Mouse (Mus musculus) left cerebral cortex, adult 9 months (tissue): ENCODE results near the gene Hipk4.

Source experiments
- DNase-seq, 2 experiments: peaks; one replicate each; pipeline ENCODE4 v3.0.0; 2022; ENCODE audit warnings: low spot score in 2 of 2

Gene Hipk4

DNA sequence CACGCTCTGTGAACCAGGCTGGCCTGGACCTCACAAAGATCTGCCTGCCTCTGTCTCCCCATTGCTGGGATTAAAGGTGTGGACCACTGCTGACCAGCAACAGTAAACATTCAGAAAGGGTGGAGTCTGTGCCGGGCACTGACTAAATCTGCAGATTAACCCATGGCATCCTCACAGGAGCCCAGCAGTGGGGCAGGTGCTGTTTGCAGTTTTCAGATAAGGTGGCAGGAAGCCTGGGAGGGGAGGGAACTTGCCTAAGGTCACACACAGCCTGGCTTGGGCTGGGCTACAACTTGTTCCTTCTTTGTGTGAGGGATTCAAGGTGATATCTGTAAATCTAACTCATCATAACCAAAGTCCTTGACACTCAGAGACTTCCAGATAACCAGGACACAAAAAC, 17.5 kb downstream of the Hipk4 start:
- DNase-seq: no peak

DNA sequence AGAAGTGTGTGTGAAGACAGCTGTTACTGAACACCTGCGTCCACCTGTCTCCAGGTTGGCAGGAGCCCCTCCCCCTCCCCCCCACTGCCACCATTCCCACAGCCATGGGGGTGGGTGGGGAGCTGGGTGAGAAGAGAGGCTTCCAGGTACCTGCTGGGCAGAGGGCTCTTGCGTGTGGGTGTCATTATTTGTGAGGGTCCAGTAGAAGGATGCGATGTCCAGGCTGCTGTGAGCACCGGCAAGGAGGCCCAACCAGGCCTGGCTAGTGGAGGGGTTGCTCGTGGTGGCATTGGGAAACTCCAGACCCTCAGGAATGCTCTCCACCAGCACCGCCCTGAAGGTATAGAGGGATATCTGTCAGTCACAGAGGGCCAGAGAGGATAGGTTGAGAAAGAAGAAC, 17.9 kb downstream of the Hipk4 start:
- no peak for DNase-seq

DNA sequence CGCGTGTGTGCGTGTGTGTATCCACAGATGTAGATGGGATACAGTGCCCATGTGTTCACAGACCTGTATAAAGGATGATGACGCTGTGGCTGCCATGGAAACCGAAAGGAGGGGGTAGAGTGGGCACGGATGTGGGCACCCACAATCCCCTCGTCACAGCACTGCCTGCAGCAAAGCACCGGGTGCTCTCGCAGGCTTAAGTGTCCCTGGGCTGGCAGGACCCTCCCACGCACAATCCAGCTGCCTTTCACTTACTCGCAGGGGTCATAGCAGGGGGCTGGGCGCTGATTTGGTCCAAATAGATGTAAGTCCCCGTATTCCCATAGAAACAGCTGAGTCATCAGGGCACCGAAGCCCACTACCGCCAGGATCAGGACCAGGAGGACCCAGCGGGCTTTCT, 18.4 kb downstream of the Hipk4 start:
- DNase-seq: peak; percentile 87 to 94

DNA sequence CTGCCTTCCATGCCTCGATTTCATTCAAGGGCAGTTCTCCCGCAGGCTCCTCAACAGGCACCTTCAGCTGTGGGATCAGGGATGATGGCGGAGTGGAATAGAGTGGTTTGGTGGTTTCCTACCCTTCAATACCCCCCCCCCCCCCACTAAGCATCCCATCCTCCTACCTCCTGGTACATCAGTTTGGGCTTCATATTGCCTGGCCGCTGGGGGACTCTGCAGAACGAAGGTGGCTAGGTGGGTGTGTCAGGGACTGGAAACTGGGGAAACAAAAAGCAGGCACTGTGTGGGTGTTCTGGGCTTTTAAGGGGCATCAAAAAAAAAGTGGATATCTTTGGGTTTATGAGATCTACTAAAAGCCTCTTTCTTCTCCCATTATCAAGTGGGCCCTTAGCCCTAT, 18.9 kb downstream of the Hipk4 start:
- no peak for DNase-seq

DNA sequence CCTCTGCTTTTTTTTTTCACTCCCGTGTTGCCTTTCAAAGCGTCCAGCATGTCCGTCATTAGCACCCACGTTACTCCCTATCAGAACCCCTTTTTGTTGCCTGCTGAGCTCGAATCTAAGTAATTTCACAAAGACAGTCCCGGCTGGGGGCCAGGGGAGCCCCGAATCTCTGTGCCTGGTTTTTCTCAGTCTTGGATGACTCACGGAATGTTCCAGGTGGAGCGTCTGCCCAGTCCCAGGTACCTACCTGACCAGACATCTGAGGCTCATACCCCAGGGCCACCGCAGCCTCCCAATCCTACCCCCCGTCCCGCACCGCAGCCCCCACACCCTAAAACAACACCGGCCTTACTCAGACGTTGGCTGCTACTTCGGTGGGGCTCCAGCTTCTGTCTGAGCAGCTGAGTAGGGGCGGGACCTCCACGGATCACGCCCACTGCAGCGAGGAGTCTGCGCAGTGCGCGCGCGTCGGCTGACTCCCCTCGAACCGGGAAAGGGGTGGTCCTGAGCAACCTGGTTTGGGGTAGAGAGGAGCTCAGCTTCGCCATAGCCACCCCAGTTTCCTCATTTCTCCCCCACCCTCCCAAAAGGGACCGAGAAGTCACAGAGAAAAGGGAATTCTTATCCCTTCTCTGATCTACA, 19.4 kb downstream of the Hipk4 start:
- DNase-seq: peak; percentile 87 to 93

DNA sequence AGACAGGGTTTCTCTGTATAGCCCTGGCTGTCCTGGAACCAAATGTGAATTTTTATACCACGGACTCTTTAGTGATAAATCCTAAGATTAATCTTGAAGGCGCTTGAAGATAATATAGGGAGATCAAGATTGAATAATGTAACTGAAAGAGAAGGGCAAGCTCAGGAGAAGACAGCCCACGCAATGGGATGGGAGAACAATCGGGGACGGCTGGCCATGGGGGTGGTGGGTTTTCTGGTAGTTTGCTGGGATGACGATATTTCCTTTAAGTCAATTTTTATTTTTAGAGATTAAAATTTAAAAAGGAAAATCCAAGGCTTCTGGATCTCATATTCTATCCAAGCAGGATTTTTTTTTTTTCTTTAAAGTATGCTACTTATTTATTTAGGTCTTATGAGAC, 20.0 kb downstream of the Hipk4 start:
- no peak for DNase-seq

DNA sequence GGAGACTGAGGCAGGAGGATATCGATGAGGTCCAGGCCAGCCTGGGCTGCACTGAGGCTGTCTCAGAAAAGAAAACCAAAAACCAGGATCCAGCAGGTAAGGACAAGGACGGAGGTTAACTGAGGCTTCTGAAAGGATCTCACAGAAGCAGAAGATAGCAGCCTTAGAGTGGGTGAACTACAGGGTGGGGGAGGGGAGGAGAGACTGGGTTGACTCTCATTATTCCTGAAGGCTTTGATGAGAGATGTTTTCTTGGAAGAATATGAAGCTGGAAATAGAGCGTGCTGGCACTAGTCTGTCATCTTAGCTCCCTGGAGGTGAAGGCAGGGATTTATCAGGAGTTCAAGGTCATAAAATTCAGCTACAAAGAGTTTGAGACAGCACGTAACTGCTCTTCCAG, 20.8 kb downstream of the Hipk4 start:
- no peak for DNase-seq

DNA sequence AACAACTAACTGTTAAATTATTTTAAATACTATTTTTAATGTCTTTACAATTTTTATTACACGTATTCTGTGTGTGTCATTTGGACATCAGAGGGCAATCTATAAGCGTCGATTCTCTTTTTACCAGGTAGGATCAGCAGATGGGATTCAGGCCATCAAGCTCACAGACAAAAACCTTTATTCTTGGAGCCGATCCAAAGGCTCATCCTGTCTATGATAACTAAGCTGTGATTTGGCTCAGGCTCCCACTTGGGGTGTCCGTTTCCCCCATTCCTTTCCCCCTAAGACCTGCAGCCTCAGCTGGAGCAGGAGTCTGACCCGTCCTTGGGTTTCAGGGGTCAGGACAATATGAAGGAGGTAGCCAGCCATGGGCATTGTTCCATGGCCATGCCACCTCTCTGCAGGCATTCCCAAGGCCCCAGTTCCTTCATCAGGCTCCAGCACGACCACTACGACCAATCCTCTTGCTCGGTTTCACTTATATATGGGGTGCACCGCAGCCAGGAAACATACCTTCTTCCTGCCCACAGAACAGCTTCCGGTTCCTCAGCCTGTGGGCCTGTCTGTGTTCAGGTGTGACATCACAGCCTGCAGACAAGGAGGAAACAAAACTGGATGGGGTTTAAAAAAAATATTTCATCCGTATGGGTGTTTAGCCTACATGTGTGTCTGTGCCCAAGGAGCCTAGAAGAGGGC, 21.8 kb downstream of the Hipk4 start:
- DNase-seq: no peak

DNA sequence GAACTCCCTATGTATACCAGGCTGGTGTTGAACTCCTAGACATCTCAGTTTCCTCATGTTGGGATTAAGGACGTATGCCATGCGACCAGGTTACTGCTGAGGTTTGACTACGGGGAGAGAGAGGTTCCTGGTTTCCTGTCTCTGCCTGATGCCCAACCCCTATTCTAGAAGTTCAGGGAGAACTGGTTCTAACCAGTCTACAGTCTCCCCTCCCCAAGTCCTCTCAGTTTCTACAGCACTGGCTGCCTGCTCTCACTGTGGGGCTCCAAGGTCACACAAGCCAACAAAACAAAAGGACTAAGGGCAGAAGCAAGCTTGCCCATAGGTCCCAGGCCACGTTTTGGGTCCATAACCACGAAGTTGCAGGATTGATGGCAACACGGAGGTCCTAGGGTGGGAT, 26.5 kb downstream of the Hipk4 start:
- no peak for DNase-seq

DNA sequence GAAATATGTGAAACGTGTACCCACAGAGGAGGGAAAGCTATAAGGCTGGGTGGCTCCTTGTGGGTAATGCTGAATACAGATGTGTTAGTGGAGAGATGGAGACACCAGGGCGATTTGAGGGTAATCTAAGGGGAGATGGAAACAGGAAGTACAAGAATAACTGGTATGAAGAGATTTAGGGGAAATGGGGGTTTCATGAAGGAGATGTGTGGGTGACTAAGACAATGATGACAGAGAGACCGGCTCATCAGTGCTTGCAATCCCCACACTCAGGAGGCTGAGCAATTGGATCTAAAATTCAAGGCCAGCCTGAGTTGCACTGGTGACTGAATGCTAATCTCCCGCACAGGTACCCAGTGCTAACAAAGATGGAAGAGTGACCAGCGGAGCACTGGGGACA, 29.0 kb downstream of the Hipk4 start:
- DNase-seq: no peak

DNA sequence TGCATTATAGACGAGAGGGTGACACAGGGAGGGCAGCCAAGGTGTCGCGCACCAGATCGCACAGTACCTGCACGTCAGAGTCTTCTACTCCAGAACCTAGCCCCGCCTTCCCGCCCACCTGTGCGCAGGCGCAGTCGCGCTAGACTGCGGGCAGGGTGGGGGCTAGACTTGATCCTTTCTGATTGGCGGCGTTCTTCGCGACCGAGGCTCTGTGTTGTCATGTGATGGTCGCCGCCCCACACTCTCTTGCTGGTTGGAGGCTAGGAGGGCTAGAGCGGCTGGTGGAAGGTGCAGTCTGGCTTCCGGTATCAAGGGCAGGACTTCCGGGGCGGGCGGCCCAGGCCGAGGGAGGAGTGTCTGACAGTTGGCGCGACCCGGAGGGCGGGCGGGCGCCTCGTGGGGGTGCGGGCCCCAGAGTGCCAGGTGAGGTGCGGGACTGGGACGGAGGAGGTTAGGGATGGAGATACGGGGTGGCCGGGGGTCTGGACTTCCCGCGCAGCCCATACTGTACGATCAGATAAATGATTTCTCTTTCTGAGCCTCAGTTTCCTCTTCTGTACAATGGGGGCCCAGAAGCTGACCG, 30.0 kb downstream of the Hipk4 start, which contains the start of the genes Pld3 and 2310022A10Rik:
Pld3 (minus strand) TSS at position 288 of the 583 bp plus-strand sequence.
2310022A10Rik (plus strand) TSS at position 303 of the 583 bp plus-strand sequence.
- DNase-seq: peak; percentile 96 to 98

DNA sequence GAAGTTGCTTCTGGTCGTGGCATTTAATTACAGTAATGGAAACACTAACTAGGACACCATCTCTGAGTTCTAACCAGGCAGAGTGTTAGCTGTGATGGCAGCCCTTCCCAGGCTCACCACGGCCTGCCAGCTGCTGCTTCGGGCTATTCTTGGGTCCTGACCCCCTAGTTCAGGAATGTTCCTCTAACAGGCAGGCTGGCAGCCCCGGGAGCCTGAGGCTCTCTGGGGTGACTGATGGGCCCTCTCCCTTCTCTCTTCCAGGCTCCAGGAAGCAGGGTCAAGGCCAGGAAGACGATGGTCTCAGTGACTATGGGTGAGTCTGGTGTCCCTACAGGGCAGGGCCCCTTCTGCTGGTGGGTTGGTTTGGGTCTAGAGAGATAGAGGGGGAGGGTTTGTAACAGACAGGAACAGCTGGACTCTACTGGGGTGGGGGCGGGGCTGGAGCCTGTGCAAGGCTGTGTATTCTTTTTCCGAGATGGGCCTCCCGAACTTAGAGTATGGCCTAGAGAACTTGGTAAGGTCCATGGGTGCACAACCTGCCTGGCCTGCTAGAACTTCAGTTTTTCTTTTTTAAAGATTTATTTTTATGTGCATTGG, 37.3 kb downstream of the Hipk4 start:
- DNase-seq: no peak

DNA sequence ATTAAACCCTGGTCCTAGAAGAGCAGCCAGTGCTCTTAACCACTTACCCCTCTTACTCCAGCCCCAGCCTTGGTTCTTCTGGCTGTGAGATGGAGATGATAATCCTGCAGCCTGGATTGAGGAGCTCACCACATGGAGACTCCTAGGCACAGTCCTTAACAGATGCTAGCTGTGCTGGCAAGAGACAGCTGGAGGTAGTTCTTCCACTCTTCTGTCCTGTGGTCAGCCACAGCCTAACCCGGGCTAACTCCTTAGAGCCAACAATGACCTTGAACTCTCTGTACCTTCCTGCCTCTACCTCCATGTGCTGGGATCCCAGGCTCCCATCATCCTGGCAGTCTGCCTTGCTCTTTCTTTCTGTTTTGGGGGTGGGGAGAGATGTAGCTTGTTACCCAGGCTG, 37.9 kb downstream of the Hipk4 start:
- DNase-seq: no peak

DNA sequence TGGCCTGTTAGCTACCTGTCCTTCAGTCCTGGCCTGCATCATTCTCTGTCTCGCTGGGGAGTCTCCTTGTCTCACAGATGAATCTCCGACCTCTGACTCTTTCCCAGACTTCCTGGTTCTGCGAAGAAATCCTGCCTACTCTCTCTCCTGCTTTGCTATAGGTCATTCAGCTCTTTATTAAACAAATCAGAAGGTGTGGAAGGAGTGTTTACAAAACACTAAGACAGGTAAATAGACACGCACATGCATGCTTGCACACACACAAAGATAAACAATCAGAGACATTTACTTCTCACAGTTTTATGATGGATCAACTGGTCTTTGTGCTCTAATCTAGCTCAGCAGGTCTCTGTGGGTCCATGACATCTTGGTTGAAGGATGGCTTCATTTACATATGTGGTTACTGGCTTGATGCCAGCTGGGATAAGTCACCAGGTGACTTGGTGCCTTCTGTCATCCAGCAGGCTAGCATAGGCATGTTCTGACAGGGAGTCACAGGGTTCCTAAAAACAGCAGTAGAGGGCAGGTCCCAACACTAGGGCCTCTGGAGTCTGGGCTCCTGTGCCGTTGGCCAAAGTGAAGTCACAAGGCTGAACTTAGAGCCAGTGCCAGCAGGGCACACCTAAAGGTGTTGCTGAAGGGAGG, 46.6 kb downstream of the Hipk4 start:
- DNase-seq: no peak

DNA sequence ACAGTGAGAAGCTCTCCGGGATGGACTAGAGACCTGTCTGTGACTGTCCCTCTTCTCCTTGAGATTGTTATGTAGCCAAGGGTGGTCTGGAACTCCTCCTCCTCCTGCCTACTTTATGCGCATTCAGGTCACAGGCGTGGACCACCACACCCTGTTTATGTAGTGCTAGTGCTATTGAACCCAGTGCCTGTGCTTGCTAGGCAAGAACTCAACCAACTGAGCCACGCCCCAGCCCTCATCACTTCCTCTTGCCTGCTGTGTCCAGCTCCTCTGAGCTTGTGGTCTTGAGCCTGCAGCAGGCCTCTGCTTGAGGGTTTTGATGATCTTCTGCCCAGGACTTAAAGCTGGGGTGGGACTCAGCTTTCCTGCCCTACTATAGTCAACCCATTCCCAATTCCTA, 49.1 kb downstream of the Hipk4 start:
- DNase-seq: no peak

DNA sequence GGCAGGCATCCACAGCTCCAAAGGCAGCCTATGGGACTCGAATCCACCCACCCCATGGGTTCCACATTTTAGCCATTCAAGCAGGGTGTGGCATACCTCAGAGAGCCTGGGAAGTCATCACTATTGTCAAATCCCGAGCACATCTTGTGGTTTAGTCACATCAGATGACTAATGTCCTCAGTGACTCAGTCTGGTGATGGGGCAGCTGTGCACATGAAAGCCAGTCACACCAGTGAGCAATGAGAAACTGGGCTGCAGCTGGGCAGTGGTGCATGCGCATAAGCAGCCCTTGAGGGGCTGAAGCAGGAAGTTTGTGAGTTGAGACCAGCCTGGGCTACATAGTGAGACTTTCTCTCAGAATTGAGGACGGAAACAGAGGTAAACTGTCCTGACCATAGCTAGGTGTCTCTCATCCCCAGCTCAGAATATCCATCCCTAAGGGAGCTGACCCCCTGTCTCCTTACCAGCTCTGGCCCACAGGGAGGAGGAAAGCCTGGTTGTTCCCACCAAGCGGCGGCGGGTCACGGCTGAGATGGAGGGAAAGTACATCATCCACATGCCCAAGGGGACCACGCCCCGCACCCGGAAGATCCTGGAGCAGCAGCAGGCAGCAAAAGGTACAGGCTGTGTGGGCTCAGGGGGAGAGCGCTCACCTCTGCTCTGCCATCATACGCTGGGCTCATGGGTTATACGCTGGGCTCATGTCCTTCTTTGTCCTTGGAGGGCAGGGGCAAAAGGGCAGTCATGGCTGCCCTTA, 51.2 kb downstream of the Hipk4 start:
- DNase-seq: no peak

DNA sequence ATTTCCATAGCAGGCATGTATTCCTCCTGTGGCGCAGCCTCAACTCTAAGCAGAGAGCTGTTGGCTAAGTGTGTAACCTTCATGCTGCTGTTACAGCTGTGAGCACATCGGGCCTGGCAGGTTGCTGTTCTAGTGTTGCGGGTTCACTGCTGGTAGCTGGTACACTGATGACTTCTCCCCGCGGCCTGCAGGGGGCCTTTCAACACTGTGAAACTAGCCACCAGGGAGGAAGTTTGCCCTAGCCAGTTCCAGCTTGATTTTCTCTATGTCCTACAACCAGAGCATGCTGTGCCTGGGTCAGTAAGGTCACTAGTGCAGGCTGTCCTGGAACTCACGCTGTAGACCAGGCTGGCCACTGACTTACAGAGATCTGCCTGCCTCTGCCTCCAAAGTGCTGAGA, 53.8 kb downstream of the Hipk4 start:
- peak in 1 of 2 experiments; percentile 53 for DNase-seq

DNA sequence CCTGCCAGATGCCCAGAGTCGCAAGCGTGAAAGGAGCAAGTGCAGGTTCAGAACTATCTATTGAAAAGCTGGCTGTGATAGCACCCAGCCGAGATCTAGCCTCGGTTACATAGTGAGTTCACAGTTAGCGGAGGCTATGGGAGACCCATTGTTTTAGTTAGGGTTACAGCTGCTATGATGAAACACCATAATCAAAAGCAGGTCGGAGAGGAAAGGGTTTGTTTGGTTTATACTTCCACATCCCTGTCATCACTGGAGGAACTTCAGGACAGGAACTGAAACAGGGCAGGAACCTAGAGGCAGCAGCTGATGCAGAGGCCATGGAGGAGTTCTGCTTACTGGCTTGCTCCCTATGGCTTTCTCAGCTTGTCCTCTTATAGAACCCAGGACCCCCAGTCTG, 54.5 kb downstream of the Hipk4 start:
- no peak for DNase-seq

DNA sequence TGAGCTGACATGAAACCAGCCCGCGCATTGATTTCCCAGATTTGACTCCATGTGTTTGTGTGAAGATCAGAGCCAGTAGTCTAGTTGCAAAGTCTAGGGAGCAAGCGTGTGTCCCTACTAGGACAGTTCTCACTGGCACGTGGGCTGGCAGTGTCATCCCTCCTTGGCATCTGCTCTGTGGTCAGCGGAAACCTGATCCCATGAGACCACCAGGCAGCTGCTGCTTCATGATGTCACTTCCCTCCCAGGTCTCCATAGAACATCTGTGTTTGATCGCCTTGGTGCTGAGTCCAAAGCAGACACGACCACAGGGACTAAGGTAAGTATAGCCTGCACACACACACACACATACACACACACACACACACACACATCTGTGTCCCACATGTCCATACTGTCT, 55.4 kb downstream of the Hipk4 start:
- no peak for DNase-seq

DNA sequence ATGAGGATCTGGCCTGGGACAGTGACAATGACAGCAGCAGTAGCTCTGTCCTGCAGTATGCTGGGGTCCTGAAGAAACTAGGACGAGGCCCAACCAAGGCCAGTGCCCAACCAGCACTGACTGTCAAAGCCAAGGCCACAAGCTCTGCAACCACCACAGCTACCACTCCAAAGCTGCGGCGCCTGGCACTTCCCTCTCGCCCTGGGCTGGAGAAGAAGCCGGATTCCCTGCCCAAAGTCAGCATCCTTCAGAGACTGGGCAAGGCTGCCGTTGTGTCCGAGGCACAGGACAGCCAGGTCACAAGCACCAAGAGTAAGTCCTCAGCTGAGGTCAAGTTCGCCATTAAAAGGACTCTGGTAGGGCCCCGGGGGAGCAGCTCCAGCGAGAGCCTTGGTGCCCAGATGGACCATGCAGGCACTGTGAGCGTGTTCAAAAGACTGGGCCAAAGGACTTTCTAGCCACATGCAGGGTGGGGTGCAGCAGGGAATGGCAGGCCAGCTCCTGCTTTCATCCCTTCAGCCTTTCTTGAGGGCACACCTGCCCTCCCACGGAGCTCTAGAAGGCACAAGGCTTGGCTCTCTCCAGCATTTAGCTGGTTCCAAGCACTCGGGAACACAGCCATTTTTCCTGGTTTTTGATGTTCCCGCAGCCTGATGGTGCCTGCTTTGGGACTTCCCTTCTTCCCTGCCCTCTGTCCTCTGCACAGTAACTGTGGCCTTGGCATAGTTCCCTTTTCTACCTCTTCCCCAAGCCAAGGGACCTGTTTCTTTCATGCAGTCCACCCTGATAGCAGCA, 57.5 kb downstream of the Hipk4 start:
- no peak for DNase-seq
